Mouse (Mus musculus) left cerebral cortex, postnatal 25 days (tissue): ENCODE data around the gene Pou2f1. TPM values are rescaled to one million over a fixed set of nuclear protein-coding genes. Genes with fewer than 3 reads are reported as not detected.

Source experiments
- DNase-seq, 2 experiments: peaks; one replicate each; pipeline ENCODE4 v3.0.0; 2022; ENCODE audit warnings: low spot score in 2 of 2, mixed read lengths in 1 of 2
- intact Hi-C: fragments of 180-260 bp; cut with DNase I; formaldehyde crosslinking; loops from one replicate; pipeline ENCODE4 v1.15.1; 2025
- total RNA-seq, 2 experiments: library from RNA; stranded (reverse); gene quantifications; 2 replicates each; pipeline ENCODE4 v1.2.3; 2021

Pou2f1 gene
- total RNA-seq, 2 experiments from 2014 or later: 14.3 to 21.5 TPM

DNA sequence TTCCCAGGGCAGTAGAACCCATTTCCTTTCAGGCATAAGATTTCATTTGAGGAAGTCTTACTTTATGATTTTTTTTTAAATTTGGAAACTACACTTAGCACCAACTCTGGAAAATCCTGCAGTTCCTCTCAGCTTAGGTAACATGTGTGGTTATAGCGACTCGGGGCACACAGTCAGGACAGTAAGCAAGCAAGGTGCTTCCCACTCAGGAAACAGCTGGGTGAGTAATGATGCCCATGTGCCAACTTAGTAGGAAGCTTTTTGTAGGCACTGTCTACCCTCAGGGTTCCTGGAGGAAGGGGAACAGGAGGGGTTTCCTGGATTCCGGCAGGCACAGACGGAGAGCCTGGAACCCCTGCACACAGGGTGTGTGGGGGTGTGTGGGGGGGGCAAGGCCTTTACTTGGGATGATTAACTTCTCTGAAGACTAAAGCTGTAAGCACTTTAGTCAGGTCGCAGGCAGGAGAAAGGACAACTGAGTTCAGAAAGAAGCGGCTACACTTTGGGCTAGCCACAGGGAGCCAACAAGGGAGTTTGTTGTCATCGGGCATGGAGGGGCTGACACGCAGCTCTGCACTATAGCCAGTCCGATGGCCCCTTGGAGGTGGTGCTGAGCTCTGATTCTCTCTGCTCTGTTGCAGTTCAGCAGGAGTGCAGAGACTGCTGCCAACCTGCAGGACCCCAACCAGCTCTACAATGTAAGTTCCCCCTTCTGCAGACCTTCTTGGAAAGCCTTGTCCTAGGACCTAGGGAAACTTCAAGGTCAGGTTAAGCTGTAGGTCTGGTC lies 146.5 kb downstream of the Pou2f1 start:
- intact Hi-C loops: loop anchor here (2.0 kb wide), 2 partner anchors 23 to 111 kb away; no protein-coding TSS in a partner anchor
- no peak for DNase-seq

DNA sequence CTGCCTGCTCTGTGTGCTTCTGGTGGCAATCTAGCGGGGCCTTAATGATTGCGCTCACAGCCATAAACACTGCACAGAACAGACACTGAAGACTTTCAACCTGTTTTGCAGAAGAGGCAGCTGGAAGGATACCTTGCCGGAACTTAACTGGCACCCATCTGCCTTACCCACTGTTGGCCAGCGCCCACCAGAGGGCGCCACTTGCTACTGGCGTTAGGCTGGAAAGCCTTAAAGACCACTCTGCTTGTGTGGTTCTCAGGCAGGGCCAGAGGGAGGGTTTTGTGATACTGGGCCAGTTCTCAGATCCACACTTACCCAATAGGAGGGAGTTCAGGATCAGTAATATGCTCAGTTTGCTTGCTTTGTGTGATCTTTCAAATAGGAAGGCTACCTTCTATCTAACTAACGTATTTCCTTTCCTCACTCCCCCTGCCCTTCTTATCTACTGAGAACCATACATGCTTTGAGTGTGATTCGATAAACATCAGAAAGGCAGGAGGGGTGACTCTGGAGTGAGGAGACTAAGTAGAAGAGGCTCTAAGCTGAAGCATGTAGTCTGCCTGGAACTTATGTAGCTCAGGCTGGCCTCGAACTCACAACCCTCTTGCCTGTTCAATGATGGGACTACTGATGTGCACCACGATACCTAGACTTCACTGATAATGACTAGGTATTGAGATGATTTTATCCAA lies 148.6 kb downstream of the Pou2f1 start:
- intact Hi-C loops: loop anchor here (2.0 to 5.0 kb wide), 3 partner anchors 25 to 298 kb away; no protein-coding TSS in a partner anchor
- DNase-seq: peak; percentile 56 to 61

DNA sequence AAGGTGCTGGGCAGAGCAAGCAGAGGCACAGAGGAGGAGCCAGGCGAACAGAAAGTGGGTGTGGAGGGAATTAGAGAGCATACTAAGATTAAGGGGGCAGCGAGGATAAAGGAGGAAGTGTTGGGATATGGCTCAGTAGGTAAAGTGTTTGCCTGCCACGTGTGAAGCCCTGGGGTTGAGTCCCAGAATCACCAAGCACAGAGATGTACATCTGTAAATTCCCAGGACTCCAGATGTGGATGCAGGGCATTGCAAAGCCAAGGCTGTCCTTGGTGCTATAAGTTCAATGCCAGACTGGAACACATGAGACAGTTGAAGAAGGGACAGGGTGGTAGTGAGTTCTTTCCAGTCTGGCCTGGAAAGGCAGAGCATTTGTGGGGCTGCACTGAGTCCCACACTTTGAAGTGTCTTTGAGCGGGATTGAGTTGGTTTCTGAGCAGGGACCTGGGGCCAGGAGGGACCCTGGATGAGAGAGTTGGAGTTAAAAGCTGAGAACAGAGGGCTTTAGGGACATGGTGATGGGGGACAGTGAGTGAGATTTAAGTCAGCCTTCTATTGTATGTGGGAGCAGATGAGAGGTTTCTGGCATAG lies 149.3 kb downstream of the Pou2f1 start:
- DNase-seq: no peak
- intact Hi-C loops: loop anchor here (5.0 kb wide), 1 partner anchor 299 kb away; no protein-coding TSS in a partner anchor

DNA sequence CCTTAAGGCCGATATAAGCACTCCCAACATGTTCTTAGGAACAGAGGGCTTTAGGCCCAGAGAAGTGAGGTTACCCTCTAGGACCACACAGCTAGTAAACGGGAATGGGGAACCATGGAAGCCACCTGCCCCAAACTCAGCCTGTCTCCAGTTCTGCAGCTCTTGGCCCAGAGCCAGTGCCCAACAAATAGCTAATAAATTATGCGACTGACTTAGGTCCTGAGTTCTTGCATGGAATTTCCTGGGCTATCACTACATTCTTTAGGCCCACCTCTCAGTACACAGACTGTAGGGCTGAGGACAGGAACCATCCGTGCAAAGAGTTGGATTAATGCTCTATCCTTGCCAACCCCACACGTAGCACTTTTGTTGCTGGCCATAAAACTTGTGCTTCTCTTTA lies 150.3 kb downstream of the Pou2f1 start:
- intact Hi-C loops: loop anchor here (5.0 kb wide), 1 partner anchor 300 kb away; no protein-coding TSS in a partner anchor
- no peak for DNase-seq

DNA sequence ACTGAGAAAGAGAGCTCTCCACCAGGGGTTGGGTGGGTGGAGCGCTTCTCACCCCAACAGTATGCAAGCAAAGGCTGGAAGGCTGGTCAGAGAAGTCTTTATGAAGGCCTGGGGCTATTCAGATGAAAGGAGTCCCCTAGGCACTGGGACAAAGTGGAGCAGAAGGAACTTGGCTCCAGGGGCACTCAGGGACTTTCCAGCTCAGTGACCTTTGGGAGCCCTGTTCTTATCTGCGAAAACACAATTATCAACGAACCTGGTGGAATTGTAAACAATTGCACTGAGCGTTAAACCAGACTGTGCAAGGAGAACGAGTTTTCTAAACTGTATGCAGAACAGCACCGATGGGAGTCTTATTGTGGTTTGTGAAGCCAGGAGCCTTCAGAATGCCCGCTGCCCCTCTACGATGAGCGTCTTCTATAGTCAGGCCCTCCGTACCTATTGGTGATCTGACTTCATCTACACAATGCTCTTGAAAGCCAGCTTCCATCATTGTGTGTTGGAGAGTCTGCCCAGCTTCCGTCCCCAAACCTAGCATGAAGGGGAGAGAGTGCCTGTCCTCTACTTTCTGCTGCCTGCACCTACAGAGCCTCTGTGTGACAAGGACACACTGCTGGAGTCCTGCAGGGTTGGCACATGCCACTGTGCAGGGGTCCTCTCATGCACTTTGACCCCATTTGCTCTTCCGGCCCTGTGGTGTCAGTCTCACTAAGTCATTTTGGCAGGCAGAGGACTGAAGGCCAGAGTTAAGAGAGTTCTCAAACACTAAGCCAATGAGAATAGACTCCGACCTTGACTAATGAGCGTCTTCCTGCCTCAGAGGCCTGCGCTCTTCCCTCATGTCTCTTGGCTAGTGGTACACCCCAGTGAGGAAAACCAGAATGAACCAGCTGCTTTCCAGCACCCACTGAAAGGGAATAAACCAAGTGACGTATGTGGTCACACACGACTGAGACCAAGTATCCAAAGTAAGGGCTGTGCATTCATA lies 152.7 kb downstream of the Pou2f1 start:
- no peak for DNase-seq
- intact Hi-C loops: loop anchor here (5.0 kb wide), 1 partner anchor 303 kb away; no protein-coding TSS in a partner anchor

DNA sequence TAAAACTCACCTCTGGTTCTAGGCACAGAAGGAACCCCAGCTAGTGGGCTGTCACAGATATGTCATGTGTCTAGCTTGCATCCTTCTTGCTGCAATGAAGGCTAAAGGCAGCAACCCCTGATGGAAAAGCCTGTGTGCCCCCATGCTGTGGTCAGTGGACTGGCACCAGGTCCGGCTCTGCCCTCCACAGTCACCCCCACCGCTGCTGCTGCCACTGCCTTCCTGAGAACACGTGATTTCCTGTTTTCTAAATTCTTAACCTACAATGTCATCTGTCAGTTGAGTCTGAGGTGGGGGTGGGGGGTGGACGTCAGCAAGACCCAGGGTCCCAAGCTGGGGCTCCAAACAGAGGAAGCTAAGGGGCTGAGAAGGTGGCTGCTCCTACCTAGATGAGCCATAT lies 153.6 kb downstream of the Pou2f1 start:
- intact Hi-C loops: no loop called here
- no peak for DNase-seq

DNA sequence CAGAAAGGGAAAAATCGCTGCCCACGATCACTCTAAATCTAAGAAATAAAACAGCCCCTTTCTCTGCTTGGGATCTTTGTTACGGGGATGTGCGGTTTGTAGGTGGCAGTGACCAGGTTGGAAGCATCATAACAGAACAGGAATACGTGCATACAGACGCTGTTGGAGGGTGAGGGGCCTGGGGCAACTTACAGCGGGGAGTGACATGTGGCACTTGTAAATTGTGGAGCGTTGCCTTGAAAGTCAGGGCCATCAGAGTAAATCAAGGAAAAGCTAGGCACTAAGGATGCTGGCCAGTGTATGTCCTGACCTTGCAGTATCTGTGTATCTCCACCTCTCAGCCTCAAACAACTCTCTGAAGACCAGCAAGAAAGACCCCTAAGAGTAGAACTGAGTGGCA lies 154.1 kb downstream of the Pou2f1 start:
- intact Hi-C loops: no loop called here

DNA sequence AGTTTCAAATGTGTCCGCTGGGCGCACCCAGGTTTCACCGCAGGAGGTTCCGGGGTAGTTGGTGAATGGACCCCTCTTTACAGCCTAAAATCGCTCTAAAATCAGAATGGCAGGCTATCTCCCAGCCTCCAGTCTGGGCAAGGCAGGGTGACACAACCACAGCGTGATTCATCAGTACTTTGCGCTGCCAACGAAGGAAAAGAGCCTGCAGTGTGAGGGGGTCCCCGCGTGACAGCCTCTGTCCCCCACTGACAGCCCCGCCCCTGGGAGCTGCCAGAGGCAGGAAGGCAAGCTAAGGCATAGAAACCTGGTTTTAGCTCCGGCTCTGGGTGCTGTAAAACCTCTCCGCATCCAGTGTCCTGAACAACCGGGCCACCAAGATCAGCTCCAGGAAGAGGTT lies 157.1 kb downstream of the Pou2f1 start:
- intact Hi-C loops: no loop called here
- peak in 1 of 2 experiments; percentile 27 for DNase-seq

More for the DNA sequence above, 154.1 kb downstream of the Pou2f1 start:
- DNase-seq: no peak

DNA sequence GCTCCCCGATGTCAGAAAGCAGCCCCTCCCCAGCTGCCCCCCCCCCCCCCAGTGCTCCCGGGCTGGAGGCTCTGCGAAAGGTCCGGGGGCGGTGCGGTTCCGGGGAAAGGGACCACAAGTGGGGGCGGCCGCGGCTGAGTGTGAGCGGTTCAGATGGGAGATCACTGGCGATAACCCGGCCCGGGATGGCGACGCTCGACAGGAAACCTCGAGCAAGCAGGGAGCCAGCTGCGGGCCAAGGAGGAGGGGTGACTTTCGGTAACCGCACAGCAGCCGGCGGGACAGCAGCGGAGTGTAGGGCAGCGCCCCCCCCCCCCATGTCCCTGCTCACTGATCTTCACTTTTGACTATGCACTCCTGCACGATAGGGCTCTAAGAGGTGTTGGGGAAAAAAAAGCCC lies 157.5 kb downstream of the Pou2f1 start:
- no peak for DNase-seq
- intact Hi-C loops: no loop called here

DNA sequence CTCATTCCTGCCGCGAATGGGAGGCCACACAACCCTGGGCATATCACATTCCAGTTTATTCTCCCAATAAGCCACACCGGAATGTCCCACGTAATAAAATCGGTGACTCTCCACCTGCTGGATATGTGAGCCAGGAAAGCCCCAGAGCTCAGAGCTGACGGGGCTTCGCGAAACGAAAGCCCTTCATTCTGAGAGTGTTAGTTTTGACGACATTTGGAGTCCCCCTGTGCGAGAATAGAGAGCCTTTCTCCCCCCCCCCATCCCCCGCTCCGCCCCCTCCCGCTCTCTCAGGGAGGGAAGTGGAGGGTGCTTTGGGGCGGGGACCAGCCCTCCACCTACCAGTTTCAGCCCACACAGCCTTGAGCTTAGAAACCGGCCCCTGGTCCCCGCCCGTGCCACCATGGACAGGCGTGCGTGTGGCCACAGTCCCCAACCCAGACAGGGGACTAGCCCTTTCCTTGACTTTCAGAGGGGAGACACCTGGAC lies 158.0 kb downstream of the Pou2f1 start:
- intact Hi-C loops: no loop called here
- no peak for DNase-seq

DNA sequence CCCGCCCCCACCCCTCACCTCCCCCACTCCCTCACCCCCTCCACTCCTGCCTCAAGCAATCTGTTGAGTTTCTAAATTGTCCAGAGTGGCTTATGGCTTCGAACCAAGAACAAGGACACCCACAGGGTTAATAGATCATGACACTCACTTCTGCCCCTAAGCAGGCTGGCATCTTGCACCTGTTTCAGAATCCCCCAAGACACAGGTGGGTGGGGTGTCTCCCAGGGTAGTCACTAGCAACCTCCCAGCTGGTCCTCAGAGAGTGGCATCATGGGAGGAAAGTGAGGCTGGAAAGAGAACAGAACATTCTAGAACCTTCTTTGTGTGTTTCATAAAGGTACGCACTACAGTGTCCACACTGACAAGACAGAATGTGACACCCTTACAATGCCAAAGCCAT lies 158.9 kb downstream of the Pou2f1 start:
- intact Hi-C loops: no loop called here
- no peak for DNase-seq

DNA sequence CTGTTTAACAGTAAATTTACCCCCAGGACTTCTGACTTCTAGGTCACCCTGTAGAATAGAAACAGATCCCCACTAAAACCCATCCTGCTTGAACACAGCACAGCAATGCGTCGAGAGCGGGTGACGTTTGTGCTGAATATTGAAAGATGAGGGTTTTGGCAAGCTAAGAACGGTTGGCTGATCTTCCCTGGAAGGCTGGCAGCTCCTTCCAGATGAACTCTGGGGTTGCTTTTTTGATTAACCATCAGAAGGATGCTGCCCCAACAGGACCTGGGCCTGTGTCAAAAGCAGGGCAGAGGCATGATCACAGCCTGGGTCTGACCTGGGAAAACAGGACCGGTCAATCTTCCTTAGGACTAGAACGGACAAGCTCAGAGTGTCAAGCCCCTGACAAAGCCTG lies 160.3 kb downstream of the Pou2f1 start:
- intact Hi-C loops: no loop called here

DNA sequence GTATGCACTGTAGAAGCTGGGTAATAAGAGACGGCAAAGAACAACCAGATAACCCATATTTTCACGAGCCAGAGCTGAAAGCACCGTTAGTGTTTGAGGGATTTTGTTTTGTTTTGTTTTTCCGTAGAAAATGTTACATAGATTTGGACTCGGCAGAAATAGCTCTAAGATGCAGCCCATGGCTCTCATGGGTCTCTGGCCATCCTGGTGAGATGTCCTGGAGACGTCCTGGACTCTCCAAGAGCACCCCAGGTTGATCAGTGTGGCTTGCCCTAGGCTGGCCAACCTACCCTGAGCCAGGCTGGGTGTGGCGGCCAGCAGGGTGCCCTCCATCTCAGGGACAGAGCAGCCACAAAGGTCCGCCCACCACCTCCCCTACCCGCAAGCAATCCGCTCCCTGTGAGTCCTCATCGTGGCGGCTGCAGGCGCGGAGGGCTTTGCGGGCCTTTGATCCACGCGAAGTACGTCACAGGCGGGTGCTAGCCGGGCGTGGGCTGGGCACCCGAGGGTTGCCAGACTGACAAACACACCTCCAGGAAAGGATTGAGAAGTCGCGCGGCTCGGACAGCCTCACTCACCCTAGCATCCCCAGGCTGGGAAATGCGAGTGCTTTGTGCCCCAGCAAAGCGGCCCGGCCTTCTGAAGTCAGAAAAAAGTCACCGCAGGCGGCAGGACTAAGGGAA lies 161.8 kb downstream of the Pou2f1 start:
- DNase-seq: no peak
- intact Hi-C loops: no loop called here

More for the DNA sequence above, 160.3 kb downstream of the Pou2f1 start:
- no peak for DNase-seq

DNA sequence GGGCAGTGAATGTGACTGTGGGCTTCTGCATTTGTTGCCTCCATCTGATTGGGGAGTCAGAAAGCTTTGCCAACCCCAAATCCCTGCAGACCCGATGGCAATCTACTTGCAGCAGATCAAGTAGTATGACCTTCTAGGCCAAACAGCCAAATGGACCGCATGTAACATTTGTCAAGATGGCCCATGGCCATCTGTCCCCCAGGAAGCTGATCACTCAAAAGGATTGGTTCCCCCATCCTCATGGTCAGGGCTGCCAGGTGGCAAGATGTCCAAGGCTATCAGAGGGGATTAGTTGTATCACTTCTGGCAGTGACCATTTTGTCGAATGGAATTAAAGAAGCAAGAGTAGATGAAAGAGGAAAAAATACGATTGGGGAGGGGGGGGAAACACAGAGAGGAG lies 163.3 kb downstream of the Pou2f1 start:
- no peak for DNase-seq
- intact Hi-C loops: no loop called here

DNA sequence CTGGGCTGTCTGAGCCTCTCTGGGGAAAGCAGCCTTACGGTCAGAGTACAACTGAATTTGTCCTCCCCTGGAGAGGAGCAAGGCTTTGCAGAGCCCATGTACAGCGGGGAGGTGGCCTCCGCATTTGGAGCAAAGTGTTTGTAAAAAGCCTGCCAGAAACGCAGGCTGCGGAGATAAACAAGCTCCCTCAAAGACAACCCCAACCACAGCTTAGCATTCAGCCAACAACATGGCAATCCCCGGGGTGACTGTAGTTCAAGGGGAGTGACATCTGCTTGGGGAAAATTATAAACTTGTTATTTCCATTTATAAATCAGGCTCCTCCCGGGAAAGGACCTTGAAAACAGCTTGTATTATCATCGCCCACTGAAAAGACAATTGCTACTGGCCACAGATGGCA lies 164.9 kb downstream of the Pou2f1 start:
- intact Hi-C loops: no loop called here
- no peak for DNase-seq

DNA sequence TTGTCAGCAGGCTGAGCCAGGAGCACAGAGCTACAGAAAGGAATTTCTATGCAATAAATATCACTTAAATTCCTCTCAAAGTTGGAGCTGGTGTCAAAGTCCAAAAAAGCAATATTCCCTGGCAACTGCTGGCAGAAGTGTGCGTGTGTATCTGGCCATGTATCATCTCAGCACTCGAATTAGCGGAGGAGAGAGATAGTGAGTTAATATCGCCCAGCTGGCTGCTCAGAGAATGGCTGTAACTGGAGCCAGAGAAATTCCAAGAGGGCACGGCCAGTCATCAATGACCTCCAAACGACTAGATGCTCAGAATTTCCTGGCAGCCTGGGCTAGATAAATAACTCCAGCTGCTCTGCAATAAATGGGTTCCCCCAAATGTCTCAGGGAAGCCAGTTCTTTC lies 166.0 kb downstream of the Pou2f1 start:
- DNase-seq: no peak
- intact Hi-C loops: no loop called here

DNA sequence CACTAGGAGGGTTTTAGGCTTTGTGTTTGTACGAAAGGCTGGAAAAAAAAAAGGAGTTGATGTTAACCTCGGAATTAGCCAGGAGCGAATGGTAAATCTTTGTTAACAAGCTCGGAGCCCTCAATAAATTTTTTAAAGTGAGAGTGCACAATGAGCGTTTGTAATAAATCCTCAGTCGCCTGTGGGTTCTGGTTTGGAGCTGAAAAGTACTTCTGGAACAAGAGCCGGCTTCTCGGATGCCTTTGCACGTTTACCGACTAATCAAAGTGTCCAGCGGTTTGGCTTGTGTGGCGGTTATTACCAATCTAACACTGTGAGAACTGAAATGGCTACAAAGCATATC lies 167.9 kb downstream of the Pou2f1 start:
- no peak for DNase-seq
- intact Hi-C loops: no loop called here

DNA sequence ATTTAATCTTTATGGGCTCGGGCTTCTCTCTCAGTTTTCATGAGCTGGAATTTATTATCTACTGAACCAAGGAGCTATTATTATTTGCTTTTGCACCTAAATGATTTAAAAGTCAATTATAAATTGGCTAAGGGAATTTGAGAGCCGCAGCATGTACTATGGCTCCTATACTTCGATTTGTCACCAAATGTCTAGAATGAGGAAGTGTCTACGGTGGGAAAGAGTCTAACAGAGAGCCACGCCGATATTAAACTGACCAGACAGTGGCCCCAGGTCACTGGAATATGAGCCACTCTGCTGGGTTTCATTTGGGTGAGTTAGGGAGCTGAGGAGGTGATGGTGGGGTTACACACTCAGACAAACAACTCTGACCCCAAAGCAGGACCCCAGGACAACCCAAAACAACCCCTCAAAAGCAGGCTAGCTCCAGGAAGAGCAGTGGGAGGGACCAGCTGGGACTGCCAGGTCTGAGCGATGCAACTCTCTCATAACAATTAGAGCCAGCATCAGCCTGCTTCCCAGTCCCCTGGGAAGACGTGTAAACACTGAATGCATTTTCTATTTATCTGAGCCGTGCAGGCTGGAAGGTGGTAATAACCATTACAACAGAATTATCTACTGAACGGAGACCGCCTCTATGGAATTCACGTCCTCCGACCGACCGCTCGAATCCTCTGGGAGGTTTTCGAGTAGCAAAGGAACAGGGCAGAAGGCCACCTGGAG lies 168.4 kb downstream of the Pou2f1 start:
- DNase-seq: no peak
- intact Hi-C loops: no loop called here
